Mouse (Mus musculus) kidney, adult 2 months (tissue): ENCODE data around the gene Acer2. TPM values are rescaled to one million over a fixed set of nuclear protein-coding genes. Genes with fewer than 3 reads are reported as not detected.

Source experiments
- DNase-seq: peaks from one replicate; pipeline ENCODE4 v3.0.0; 2021
- H3K27ac ChIP-seq: fragments of 200-500 bp; 2 replicates; pipeline ENCODE4 v1.5.1; 2012; ENCODE audit warnings: low read depth, low read length, control low read depth, inconsistent platforms; ENCODE audit not compliant: insufficient read depth
- H3K27me3 ChIP-seq: fragments of 200-500 bp; replicated peaks from 2 replicates; pipeline ENCODE4 v1.6.1; 2012; ENCODE audit warnings: mild to moderate bottlenecking, moderate library complexity, low read length, inconsistent platforms; ENCODE audit not compliant: control insufficient read depth, insufficient read depth
- H3K36me3 ChIP-seq: fragments of 200-500 bp; 2 replicates; pipeline ENCODE4 v1.6.1; 2012; ENCODE audit warnings: mild to moderate bottlenecking, moderate library complexity, low read length, inconsistent platforms; ENCODE audit not compliant: control insufficient read depth, insufficient read depth
- H3K4me1 ChIP-seq: fragments of 200-500 bp; 2 replicates; pipeline ENCODE4 v1.6.1; 2011; ENCODE audit warnings: low read length; ENCODE audit not compliant: control insufficient read depth, insufficient read depth
- H3K4me3 ChIP-seq: fragments of 200-500 bp; 2 replicates; pipeline ENCODE4 v1.5.1; 2011; ENCODE audit warnings: mild to moderate bottlenecking, low read depth, low read length, control low read depth; ENCODE audit not compliant: insufficient read depth
- CTCF ChIP-seq: fragments of 200-500 bp; conservative IDR thresholded peaks from 2 replicates; pipeline ENCODE4 v1.5.1; 2011; ENCODE audit warnings: low read depth, mild to moderate bottlenecking, control low read depth, low read length, moderate library complexity, mixed read lengths; ENCODE audit not compliant: insufficient read depth, insufficient read length
- POLR2A ChIP-seq: fragments of 200-500 bp; IDR thresholded peaks from one replicate; pipeline ENCODE4 v1.6.1; 2011; ENCODE audit warnings: low read depth, low read length, control low read depth
- WGBS: fragments of 180-500 bp; shearing (Covaris S2); methylation state at CpG from one replicate; pipeline ENCODE4 v1.1.7; 2018; 5-methylcytosine and 5-hydroxymethylcytosine counted together
- polyA plus RNA-seq: library from polyadenylated mRNA; depleted of rRNA; stranded (reverse); fragments of >200 nt; gene quantifications from 2 replicates; pipeline ENCODE4 v1.2.3, GENCODE M21; 2012

Gene Acer2
- polyA plus RNA-seq, 1 experiment = 35.0 TPM

DNA sequence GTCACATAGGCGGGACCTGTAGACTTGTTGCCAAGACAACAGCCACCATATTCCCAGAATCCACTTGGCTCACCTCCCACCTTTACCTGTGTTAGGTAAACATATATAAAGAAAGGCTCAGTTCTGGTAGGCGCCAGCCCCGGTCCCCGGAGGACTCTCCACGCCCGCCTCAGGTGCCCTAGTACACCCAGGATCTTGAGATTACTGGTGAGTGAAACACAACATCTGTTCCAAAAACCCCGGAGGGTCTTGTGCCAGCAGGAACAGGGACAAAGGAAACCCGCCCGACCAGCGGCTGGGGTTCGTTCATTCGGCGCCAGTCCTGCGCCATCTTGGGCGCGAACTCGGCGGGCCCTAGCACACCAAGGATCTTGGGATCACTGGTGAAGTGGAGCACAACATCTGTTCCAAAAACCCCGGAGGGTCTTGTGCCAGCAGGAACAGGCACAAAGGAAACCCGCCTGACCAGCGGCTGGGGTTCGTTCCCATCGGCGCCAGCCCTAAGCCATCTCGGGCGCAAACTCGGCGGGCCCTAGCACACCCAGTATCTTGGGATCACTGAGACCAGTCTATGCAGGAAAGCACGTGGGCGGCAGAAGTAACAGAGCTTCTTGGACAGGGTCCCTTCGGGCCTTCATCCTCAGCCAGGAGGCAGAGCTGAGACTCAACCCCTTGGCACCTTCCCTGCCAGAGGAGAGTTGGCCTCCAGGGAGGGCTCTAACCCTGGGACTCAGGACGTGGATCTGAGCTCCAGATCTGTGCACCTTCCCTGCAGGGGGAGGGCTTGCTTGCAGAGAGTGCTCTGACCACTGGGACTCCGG, 56.6 kb downstream of the Acer2 start:
- Histone ChIP-seq H3K36me3 (no peaks in the 10 kb centered on the region), H3K27ac (no peak overlapping the region), H3K4me3 (peak overlapping the region; percentile 55), H3K4me1 (no peaks in the 10 kb centered on the region), H3K27me3 (no peaks in the 10 kb centered on the region)
- WGBS = 15% methylated on average over 33 of the region's 33 CpGs
- peak; percentile 15 for DNase-seq
- no peak for TF ChIP-seq POLR2A
- TF ChIP-seq CTCF = no peak

DNA sequence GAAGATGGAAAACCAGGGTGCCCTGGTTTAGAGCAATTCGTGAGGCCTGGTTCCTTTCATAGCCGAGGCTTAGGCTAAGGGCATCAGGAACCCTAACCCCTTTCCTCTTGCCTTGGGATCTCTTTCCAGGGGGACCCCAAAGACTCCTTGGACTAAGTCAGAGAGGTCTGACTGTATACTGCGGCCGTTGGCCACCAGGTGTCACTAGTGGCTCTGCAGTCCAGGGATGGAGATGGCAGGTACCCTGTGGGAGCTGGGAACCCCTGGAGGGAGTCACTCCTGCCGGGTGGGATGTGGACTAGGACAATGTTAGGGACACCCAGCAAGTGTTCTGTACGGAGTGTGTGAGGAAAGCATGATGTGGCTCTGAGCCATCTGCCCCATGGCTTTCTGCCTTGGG, 58.8 kb downstream of the Acer2 start:
- H3K4me3 ChIP-seq = no peak overlapping the region
- 90% methylated on average over 6 of the region's 6 CpGs for WGBS
- peak; percentile 31; the same call in 1 of the 2 replicates for TF ChIP-seq CTCF
- no peak for TF ChIP-seq POLR2A
- H3K27me3 ChIP-seq = no peaks in the 10 kb centered on the region
- H3K36me3 ChIP-seq = no peaks in the 10 kb centered on the region
- H3K4me1 ChIP-seq = no peaks in the 10 kb centered on the region
- H3K27ac ChIP-seq = no peak overlapping the region
- DNase-seq = no peak

DNA sequence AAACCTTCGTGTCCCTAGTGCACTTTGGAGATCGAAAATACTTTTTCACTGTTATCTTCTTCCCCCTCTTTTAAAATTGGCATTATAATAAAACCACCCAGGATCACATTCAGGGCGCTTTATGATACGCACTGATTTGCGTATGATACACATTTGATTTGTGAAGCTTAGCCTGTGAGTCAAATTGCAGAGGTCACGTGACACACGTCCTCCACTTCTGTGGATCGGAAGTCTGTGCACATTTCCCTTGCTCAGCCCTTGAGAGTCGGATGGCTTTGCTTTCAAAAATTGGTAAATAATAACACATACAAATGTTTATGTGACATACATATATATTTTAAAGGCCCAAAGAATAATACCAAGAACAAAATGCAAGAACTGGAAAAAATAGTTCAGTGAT, 62.0 kb downstream of the Acer2 start:
- TF ChIP-seq POLR2A = no peak
- TF ChIP-seq CTCF = no peak
- H3K27ac ChIP-seq = no peak overlapping the region
- DNase-seq = no peak
- no peaks in the 10 kb centered on the region for H3K4me1 ChIP-seq
- H3K27me3 ChIP-seq = no peaks in the 10 kb centered on the region
- no peaks in the 10 kb centered on the region for H3K36me3 ChIP-seq
- no peak overlapping the region for H3K4me3 ChIP-seq
- WGBS = 94% methylated on average over 9 of the region's 9 CpGs

DNA sequence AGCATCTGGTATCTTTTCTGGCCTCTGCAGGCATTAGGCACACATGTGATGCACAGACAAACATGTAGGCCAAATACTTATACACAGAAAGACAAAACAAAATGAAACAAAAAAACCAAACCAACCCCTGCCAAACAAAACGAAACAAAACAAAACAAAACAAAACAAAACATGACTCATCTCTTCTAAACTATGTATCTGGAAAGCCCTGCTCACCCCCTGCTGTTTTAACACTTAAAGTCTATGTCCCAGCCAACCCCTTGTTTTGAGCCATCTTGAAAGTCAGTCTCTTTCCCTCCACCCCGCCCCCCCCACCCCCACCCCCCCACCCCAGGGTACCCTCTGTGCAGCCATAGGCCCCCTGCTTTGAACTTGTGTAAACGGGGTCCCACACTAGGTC, 62.5 kb downstream of the Acer2 start:
- no peak for DNase-seq
- Histone ChIP-seq H3K4me3 (no peak overlapping the region), H3K27me3 (no peaks in the 10 kb centered on the region), H3K36me3 (no peaks in the 10 kb centered on the region), H3K4me1 (no peaks in the 10 kb centered on the region), H3K27ac (no peak overlapping the region)
- TF ChIP-seq CTCF = no peak
- TF ChIP-seq POLR2A = no peak
- 72% methylated on average over 3 of the region's 3 CpGs for WGBS

DNA sequence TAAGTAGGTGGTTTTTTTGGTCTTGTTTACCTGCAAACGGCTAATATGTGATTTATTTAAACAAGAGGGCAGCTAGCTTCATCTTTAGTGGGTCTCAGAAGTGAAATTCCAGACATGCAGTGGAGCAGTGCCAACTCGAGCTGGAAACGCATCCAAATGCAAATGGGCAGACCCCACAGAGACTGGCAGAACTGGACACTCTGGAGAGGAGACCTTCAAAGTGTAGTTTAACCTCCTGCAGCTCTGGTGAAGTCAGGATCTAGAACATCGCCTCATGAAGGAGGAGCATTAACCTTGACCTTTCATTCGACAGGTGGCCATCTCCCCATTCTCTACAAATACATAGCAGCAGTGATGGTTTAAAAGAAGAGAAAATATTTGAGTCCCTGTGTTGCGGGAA, 68.5 kb downstream of the Acer2 start:
- H3K27me3 ChIP-seq = no peaks in the 10 kb centered on the region
- H3K27ac ChIP-seq = no peak overlapping the region
- H3K36me3 ChIP-seq = no peaks in the 10 kb centered on the region
- TF ChIP-seq POLR2A (no peak), CTCF (no peak)
- no peaks in the 10 kb centered on the region for H3K4me1 ChIP-seq
- peak; percentile 13 for DNase-seq
- H3K4me3 ChIP-seq = no peak overlapping the region
- WGBS = 47% methylated on average over 6 of the region's 6 CpGs

DNA sequence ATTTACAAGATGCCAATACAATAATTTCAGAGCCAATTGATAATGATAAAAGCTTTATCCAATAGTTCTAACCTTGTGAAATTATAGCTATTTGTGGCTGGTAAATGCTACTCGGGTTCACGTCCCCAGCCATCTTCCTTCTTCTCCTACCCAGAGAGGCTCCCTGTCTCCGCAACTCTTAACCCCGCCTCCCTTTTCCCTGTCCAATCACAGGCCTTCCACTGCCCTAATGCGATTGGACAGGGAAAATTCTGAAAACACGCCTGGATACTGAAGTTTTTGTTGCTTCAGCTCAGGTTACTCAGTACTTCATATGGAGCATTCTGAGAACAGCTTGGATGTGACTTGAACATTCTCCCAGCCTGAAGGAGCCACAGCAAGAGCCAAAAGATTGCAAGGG, 69.1 kb downstream of the Acer2 start:
- no peak for DNase-seq
- WGBS = 70% methylated on average over 6 of the region's 6 CpGs
- H3K4me1 ChIP-seq = no peaks in the 10 kb centered on the region
- H3K27me3 ChIP-seq = no peaks in the 10 kb centered on the region
- H3K4me3 ChIP-seq = no peak overlapping the region
- H3K27ac ChIP-seq = no peak overlapping the region
- H3K36me3 ChIP-seq = no peaks in the 10 kb centered on the region
- TF ChIP-seq CTCF (no peak), POLR2A (no peak)

DNA sequence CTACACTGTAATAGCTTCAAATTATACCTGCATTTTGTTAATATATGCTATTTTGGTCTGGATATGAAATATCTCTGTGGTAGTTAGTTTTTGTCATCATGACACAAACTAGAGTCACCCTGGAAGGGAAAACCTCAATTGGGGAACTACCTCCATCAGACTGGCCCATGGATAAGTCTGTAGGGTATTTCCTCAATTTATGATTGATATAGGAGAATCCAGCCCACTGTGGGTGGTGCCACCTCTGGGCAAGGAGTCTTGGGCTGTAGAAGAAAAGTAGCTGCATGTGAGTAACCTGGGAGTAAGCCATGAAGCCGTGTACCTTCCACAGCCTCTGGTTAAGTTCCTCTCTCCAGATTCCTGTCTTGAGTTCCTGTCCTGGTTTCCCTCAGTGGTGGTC, 74.6 kb downstream of the Acer2 start:
- Histone ChIP-seq H3K27me3 (no peaks in the 10 kb centered on the region), H3K36me3 (no peaks in the 10 kb centered on the region), H3K4me3 (no peak overlapping the region), H3K4me1 (no peaks in the 10 kb centered on the region), H3K27ac (no peak overlapping the region)
- no peak for TF ChIP-seq CTCF
- no peak for TF ChIP-seq POLR2A
- WGBS = 96% methylated on average over 1 of the region's 1 CpGs
- DNase-seq = no peak
